Mouse (Mus musculus) liver, embryonic 14.5 days (tissue): ENCODE measurements at regions not wholly inside any gene's neighbourhood (a gene's known extent, or its start where the extent isn't known, plus 50 kb on each side); places are given as distances from the start of the nearest gene placed in this dataset.

Experiments
- ATAC-seq: fragments of 200-750 bp; cut with Nextera tagmentation; 2 replicates; pipeline ENCODE4 v1.8.0; 2017; ENCODE audit warnings: moderate number of reproducible peaks, mild to moderate bottlenecking, moderate library complexity; ENCODE audit not compliant: insufficient read depth
- DNase-seq, 3 experiments: peaks; one replicate each; pipeline ENCODE4 v3.0.0-alpha.2; 2012 to 2013; ENCODE audit warnings: low read depth in 3 of 3, low spot score in 3 of 3
- H3K27ac ChIP-seq: fragments of 300-500 bp; sonication (generic); 2 replicates; pipeline ENCODE4 v1.5.1; 2014; ENCODE audit warnings: moderate library complexity, mild to moderate bottlenecking, control low read depth, inconsistent platforms
- H3K27me3 ChIP-seq: fragments of 300-500 bp; sonication (generic); 2 replicates; pipeline ENCODE4 v1.6.1; 2014; ENCODE audit warnings: mild to moderate bottlenecking, low read length, moderate library complexity; ENCODE audit not compliant: control insufficient read depth, insufficient read depth
- H3K36me3 ChIP-seq: fragments of 300-500 bp; sonication (generic); replicated peaks from 2 replicates; pipeline ENCODE4 v1.6.1; 2014; ENCODE audit warnings: low read depth; ENCODE audit not compliant: control insufficient read depth, insufficient read depth
- H3K4me1 ChIP-seq, 2 experiments: fragments of 200-500 bp in 1 of 2; fragments of 300-500 bp in 1 of 2; sonication (generic) in 1 of 2; replicated peaks; 2 replicates each; pipeline ENCODE4 v1.6.1; 2012 to 2014; ENCODE audit warnings: antibody characterized with exemption in 1 of 2, inconsistent platforms in 1 of 2, low read length in 1 of 2; ENCODE audit not compliant: control insufficient read depth in 2 of 2, insufficient read depth in 2 of 2
- H3K4me2 ChIP-seq: fragments of 300-500 bp; sonication (generic); 2 replicates; pipeline ENCODE4 v1.6.1; 2014; ENCODE audit warnings: low read depth, mild to moderate bottlenecking, control low read depth, moderate library complexity
- H3K4me3 ChIP-seq, 2 experiments: fragments of 200-500 bp in 1 of 2; fragments of 300-500 bp in 1 of 2; sonication (generic) in 1 of 2; 2 replicates each; pipeline ENCODE4 v1.5.1; 2012 to 2014; ENCODE audit warnings: low read depth in 2 of 2, low read length in 2 of 2, mild to moderate bottlenecking in 2 of 2, control low read depth in 1 of 2, inconsistent platforms in 1 of 2, moderate library complexity in 1 of 2; ENCODE audit not compliant: insufficient read depth in 1 of 2
- H3K9ac ChIP-seq: fragments of 300-500 bp; sonication (generic); replicated peaks from 2 replicates; pipeline ENCODE4 v1.6.1; 2014; ENCODE audit warnings: mild to moderate bottlenecking, control low read depth, moderate library complexity
- H3K9me3 ChIP-seq: fragments of 300-500 bp; sonication (generic); 2 replicates; pipeline ENCODE4 v1.6.1; 2016; ENCODE audit warnings: low read length, mixed read lengths; ENCODE audit not compliant: control insufficient read depth
- CTCF ChIP-seq: IDR thresholded peaks from 2 replicates; pipeline ENCODE4 v1.5.1; 2016; ENCODE audit warnings: antibody characterized with exemption, low read depth, control low read depth
- EP300 ChIP-seq: IDR thresholded peaks from 2 replicates; pipeline ENCODE4 v1.6.1; 2016; ENCODE audit warnings: antibody characterized with exemption, low read depth
- whole genome bisulfite sequencing: fragments of 180-500 bp; shearing (Covaris S2); extraction: QIAGEN DNeasy Blood & Tissue Kit; methylation state at CpG from one replicate; pipeline ENCODE4 v1.1.7; 2014; ENCODE audit not compliant: insufficient replicate concordance; 5-methylcytosine and 5-hydroxymethylcytosine counted together

- DNase-seq (peak; percentile 50 to 54 (median 52)), ATAC-seq (peak; percentile 88)
- 23% methylated on average over 6 of the region's 6 CpGs for WGBS
- TF ChIP-seq EP300 (peak; percentile 79), CTCF (no peak)
- Histone ChIP-seq H3K4me2 (peak overlapping the region; percentile 50), H3K27ac (peak overlapping the region; percentile 60), H3K9ac (no peak overlapping the region; the same call in none of the 2 replicates), H3K4me1 (peaks cover 24 to 39% of the 10 kb centered on the region in 2 experiments), H3K9me3 (no peaks in the 10 kb centered on the region), H3K36me3 (no peaks in the 10 kb centered on the region), H3K27me3 (no peaks in the 10 kb centered on the region), H3K4me3 (no peak overlapping the region)
These were observed 77.1 kb downstream of the Zfp36l1 start for GRCm38 (mm10) chr12:80035500-80036271.

- TF ChIP-seq EP300 (no peak), CTCF (peak; percentile 44)
- Histone ChIP-seq H3K4me3 (no peak overlapping the region), H3K27me3 (no peaks in the 10 kb centered on the region), H3K4me1 (peaks cover 24 to 39% of the 10 kb centered on the region in 2 experiments), H3K4me2 (peak overlapping the region; percentile 50), H3K9me3 (no peaks in the 10 kb centered on the region), H3K36me3 (no peaks in the 10 kb centered on the region), H3K9ac (no peak overlapping the region), H3K27ac (peak overlapping the region; percentile 60)
- WGBS = 46% methylated on average over 4 of the region's 4 CpGs
- DNase-seq = peak; percentile 27 to 36 (median 28)
- ATAC-seq = peak; percentile 52; the same call in 1 of the 2 replicates
These were observed 77.8 kb downstream of the Zfp36l1 start for GRCm38 (mm10) chr12:80034963-80035411.

- Histone ChIP-seq H3K36me3 (no peaks in the 10 kb centered on the region), H3K4me1 (peaks cover 24 to 34% of the 10 kb centered on the region in 2 experiments), H3K27me3 (no peaks in the 10 kb centered on the region), H3K4me2 (no peak overlapping the region), H3K9ac (no peak overlapping the region), H3K9me3 (no peaks in the 10 kb centered on the region), H3K4me3 (no peak overlapping the region), H3K27ac (no peak overlapping the region)
- TF ChIP-seq CTCF = no peak
- ATAC-seq (no peak), DNase-seq (no peak)
- WGBS = 76% methylated on average over 5 of the region's 5 CpGs
These were observed 78.7 kb downstream of the Zfp36l1 start for GRCm38 (mm10) chr12:80034100-80034499.

GRCm38 (mm10) chr12:80032520-80032919 lies 80.3 kb downstream of the Zfp36l1 start:
- 54% methylated on average over 3 of the region's 3 CpGs for WGBS
- TF ChIP-seq EP300 (no peak), CTCF (no peak)
- no peak overlapping the region for H3K4me3 ChIP-seq
- H3K9me3 ChIP-seq = no peaks in the 10 kb centered on the region
- no peaks in the 10 kb centered on the region for H3K27me3 ChIP-seq
- no peak overlapping the region for H3K27ac ChIP-seq
- no peak for ATAC-seq
- H3K4me2 ChIP-seq = no peak overlapping the region
- H3K4me1 ChIP-seq = peaks cover 24 to 26% of the 10 kb centered on the region in 2 experiments
- H3K9ac ChIP-seq = no peak overlapping the region
- H3K36me3 ChIP-seq = no peaks in the 10 kb centered on the region
- DNase-seq = no peak

GRCm38 (mm10) chr12:80028301-80028700 lies 84.5 kb downstream of the Zfp36l1 start:
- no peak overlapping the region for H3K4me2 ChIP-seq
- H3K4me1 ChIP-seq = no peaks in the 10 kb centered on the region; a peak in 1 of 4 replicates
- no peak overlapping the region for H3K4me3 ChIP-seq
- TF ChIP-seq CTCF (no peak), EP300 (no peak)
- no peaks in the 10 kb centered on the region for H3K36me3 ChIP-seq
- no peak for ATAC-seq
- H3K9ac ChIP-seq = no peak overlapping the region
- no peaks in the 10 kb centered on the region for H3K9me3 ChIP-seq
- WGBS = 51% methylated on average over 3 of the region's 3 CpGs
- no peak overlapping the region for H3K27ac ChIP-seq
- no peak for DNase-seq
- H3K27me3 ChIP-seq = no peaks in the 10 kb centered on the region
